Mouse (Mus musculus): ENCODE measurements around the gene Card9. TPM values are rescaled to one million over a fixed set of nuclear protein-coding genes. Genes with fewer than 3 reads are reported as not detected.

Card9 gene
- polyA plus RNA-seq, 1 experiment from 2014 or later: 2.1 TPM

DNA sequence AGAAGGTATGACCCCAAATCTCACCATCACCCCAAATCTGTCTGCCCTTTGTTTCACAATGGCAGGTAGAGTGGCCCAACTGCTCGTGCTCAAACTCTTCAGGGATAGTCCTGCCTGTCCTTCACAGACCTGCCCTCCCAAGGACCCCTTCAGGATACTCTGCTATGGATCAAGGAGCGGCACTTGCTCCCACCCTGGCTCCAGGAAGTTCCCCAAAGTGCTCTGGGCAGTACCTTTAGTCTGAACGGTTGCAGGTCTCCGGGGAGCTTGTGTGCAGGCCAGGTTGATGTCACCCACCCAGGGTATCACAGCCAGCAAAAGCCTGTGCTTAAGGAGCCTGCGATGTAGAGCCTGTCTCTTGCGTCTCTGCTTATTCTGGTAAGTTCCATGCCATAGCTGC, 7.2 kb upstream of the Card9 start:
- no peaks in the 10 kb centered on the region for H3K27me3 ChIP-seq (ENCODE audit: insufficient read depth, low read length)
- no peak for ATAC-seq
- H3K4me2 ChIP-seq (ENCODE audit: low read depth, low read length): no peak overlapping the region
- no peak for DNase-seq
- 82% methylated on average over 6 of the region's 6 CpGs for WGBS (ENCODE audit: insufficient replicate concordance)
- H3K27ac ChIP-seq (ENCODE audit: low read depth): no peak overlapping the region
- peaks cover 55% of the 10 kb centered on the region for H3K36me3 ChIP-seq (replicated peaks; ENCODE audit: insufficient read depth, low read length)
- H3K9ac ChIP-seq (replicated peaks): no peak overlapping the region
- H3K4me1 ChIP-seq (ENCODE audit: insufficient read depth): no peaks in the 10 kb centered on the region
- no peaks in the 10 kb centered on the region for H3K9me3 ChIP-seq (ENCODE audit: low read length)
- no peak for TF ChIP-seq CTCF (IDR thresholded peaks at IDR 0.05; ENCODE audit: low read depth)
- TF ChIP-seq EP300 (IDR thresholded peaks at IDR 0.05; ENCODE audit: low read depth): no peak
- no peak overlapping the region for H3K4me3 ChIP-seq (ENCODE audit: low read depth, low read length)

- Histone ChIP-seq H3K9ac (replicated peaks) (no peak overlapping the region), H3K36me3 (replicated peaks; ENCODE audit: insufficient read depth, low read length) (peaks cover 35% of the 10 kb centered on the region), H3K4me2 (ENCODE audit: low read depth, low read length) (no peak overlapping the region), H3K27me3 (ENCODE audit: insufficient read depth, low read length) (no peaks in the 10 kb centered on the region), H3K9me3 (ENCODE audit: low read length) (no peaks in the 10 kb centered on the region), H3K4me3 (ENCODE audit: low read depth, low read length) (no peak overlapping the region), H3K27ac (ENCODE audit: low read depth) (no peak overlapping the region), H3K4me1 (ENCODE audit: insufficient read depth) (no peaks in the 10 kb centered on the region)
- ATAC-seq (no peak), DNase-seq (peak; percentile 49)
- TF ChIP-seq EP300 (IDR thresholded peaks at IDR 0.05; ENCODE audit: low read depth): no peak
- no peak for TF ChIP-seq CTCF (IDR thresholded peaks at IDR 0.05; ENCODE audit: low read depth)
- WGBS (ENCODE audit: insufficient replicate concordance): 78% methylated on average over 10 of the region's 10 CpGs
Observed at GRCm38 (mm10) chr2:26364738-26365465, 4.2 kb upstream of the Card9 start.

- Histone ChIP-seq H3K27ac (ENCODE audit: low read depth) (no peak overlapping the region), H3K36me3 (replicated peaks; ENCODE audit: insufficient read depth, low read length) (peaks cover 24% of the 10 kb centered on the region), H3K4me2 (ENCODE audit: low read depth, low read length) (no peak overlapping the region), H3K4me1 (ENCODE audit: insufficient read depth) (no peaks in the 10 kb centered on the region), H3K4me3 (ENCODE audit: low read depth, low read length) (no peak overlapping the region), H3K9ac (replicated peaks) (no peak overlapping the region), H3K27me3 (ENCODE audit: insufficient read depth, low read length) (no peaks in the 10 kb centered on the region), H3K9me3 (ENCODE audit: low read length) (no peaks in the 10 kb centered on the region)
- ATAC-seq: no peak
- TF ChIP-seq CTCF (IDR thresholded peaks at IDR 0.05; ENCODE audit: low read depth) (no peak), EP300 (IDR thresholded peaks at IDR 0.05; ENCODE audit: low read depth) (no peak)
- no peak for DNase-seq
- 76% methylated on average over 5 of the region's 5 CpGs for WGBS (ENCODE audit: insufficient replicate concordance)
Observed at GRCm38 (mm10) chr2:26363481-26363880, 2.8 kb upstream of the Card9 start.

GRCm38 (mm10) chr2:26362991-26363390, 2.3 kb upstream of the Card9 start:
- Histone ChIP-seq H3K4me3 (ENCODE audit: low read depth, low read length) (no peak overlapping the region), H3K9me3 (ENCODE audit: low read length) (no peaks in the 10 kb centered on the region), H3K9ac (replicated peaks) (no peak overlapping the region), H3K4me2 (ENCODE audit: low read depth, low read length) (no peak overlapping the region), H3K4me1 (ENCODE audit: insufficient read depth) (no peaks in the 10 kb centered on the region), H3K27ac (ENCODE audit: low read depth) (no peak overlapping the region), H3K36me3 (replicated peaks; ENCODE audit: insufficient read depth, low read length) (peaks cover 19% of the 10 kb centered on the region), H3K27me3 (ENCODE audit: insufficient read depth, low read length) (no peaks in the 10 kb centered on the region)
- 78% methylated on average over 5 of the region's 5 CpGs for WGBS (ENCODE audit: insufficient replicate concordance)
- ATAC-seq (no peak), DNase-seq (no peak)
- TF ChIP-seq CTCF (IDR thresholded peaks at IDR 0.05; ENCODE audit: low read depth) (no peak), EP300 (IDR thresholded peaks at IDR 0.05; ENCODE audit: low read depth) (no peak)

- Histone ChIP-seq H3K4me2 (ENCODE audit: low read depth, low read length) (peak overlapping the region; percentile 59), H3K9me3 (ENCODE audit: low read length) (no peaks in the 10 kb centered on the region), H3K27me3 (ENCODE audit: insufficient read depth, low read length) (no peaks in the 10 kb centered on the region), H3K9ac (replicated peaks) (no peak overlapping the region), H3K27ac (ENCODE audit: low read depth) (peak overlapping the region; percentile 4; the same call in 1 of the 2 replicates), H3K36me3 (replicated peaks; ENCODE audit: insufficient read depth, low read length) (peaks cover 4% of the 10 kb centered on the region), H3K4me3 (ENCODE audit: low read depth, low read length) (peak overlapping the region; percentile 33), H3K4me1 (ENCODE audit: insufficient read depth) (no peaks in the 10 kb centered on the region)
- ATAC-seq: peak; percentile 59
- no peak for TF ChIP-seq CTCF (IDR thresholded peaks at IDR 0.05; ENCODE audit: low read depth)
- peak; percentile 58 for DNase-seq
- 20% methylated on average over 6 of the region's 6 CpGs for WGBS (ENCODE audit: insufficient replicate concordance)
Observed at GRCm38 (mm10) chr2:26359983-26360382, 735 bp downstream of the Card9 start.

DNA sequence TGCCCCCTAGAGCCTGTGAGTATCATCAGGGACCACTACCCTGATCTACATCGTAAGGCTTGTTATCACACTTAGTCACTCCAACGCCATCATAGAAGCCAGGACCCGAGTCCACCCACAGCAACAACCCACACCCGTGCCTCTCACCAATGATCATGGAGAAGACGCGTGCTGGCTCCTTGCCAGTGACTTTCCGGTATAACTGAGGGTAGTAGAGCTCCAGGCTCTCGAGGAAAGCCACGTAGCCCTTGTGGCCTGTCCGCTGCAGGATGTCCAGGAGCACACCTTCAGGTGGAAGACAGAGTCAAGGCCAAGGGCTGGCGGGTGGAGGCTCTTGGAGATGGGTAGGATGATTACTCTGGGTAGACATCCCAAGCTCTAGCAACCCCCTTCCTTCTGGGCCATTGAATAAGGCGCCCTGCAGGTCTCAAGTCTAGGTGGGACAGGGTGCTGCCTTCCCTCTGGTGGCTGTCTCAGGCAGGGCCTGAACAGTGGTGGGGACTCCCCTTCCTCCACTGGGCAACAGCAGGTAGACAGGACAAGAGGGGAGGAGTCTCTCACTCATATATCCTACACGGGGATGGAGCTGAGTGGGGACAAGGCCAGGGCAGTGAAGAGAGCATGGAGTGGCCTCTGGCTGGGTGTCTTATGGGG, 1.9 kb downstream of the Card9 start:
- Histone ChIP-seq H3K9ac (replicated peaks) (no peak overlapping the region), H3K4me2 (ENCODE audit: low read depth, low read length) (no peak overlapping the region), H3K27ac (ENCODE audit: low read depth) (no peak overlapping the region), H3K4me1 (ENCODE audit: insufficient read depth) (no peaks in the 10 kb centered on the region), H3K36me3 (replicated peaks; ENCODE audit: insufficient read depth, low read length) (peaks cover 4% of the 10 kb centered on the region), H3K27me3 (ENCODE audit: insufficient read depth, low read length) (no peaks in the 10 kb centered on the region), H3K9me3 (ENCODE audit: low read length) (no peaks in the 10 kb centered on the region), H3K4me3 (ENCODE audit: low read depth, low read length) (no peak overlapping the region)
- DNase-seq (no peak), ATAC-seq (no peak)
- TF ChIP-seq CTCF (IDR thresholded peaks at IDR 0.05; ENCODE audit: low read depth) (no peak), EP300 (IDR thresholded peaks at IDR 0.05; ENCODE audit: low read depth) (no peak)
- WGBS (ENCODE audit: insufficient replicate concordance): 78% methylated on average over 13 of the region's 13 CpGs

Measured in liver, postnatal 0 days (tissue).